Mouse (Mus musculus): ENCODE measurements around the gene Mapk1ip1l.
"Not testable (repeated sequence)": the region's sequence is repeated elsewhere in the genome, so short reads cannot be mapped to it uniquely, and the experiment has no call there.

Gene Mapk1ip1l

GRCm38 (mm10) chr14:47294136-47294535 lies 3.9 kb upstream of the Mapk1ip1l start:
- POLR2A ChIA-PET: interaction anchor here in 2 of 4 experiments (0.6 to 11.0 kb wide), 6 partner anchors 9 to 356 kb away, joined by 3 to 152 read pairs (median 10); partner anchors contain the start of genes Socs4 (in 2 of the 2) and Wdhd1 (in 2 of the 2)
- CTCF ChIA-PET: no interaction called here

- ChIA-PET POLR2A (interaction anchor here in 2 of 4 experiments (1.1 to 11.0 kb wide), 10 partner anchors 11 to 1638 kb away, joined by 3 to 152 read pairs (median 8); partner anchors contain the start of genes Socs4 (in 2 of the 2), Wdhd1 (in 2 of the 2), Ddhd1 (in 1 of the 2) and Lgals3 (in 1 of the 2)), CTCF (interaction anchor here in 1 of 4 experiments (0.6 kb wide), 1 partner anchor 146 kb away, joined by 3 read pairs; no protein-coding TSS in a partner anchor)
These were observed 1.8 kb upstream of the Mapk1ip1l start for GRCm38 (mm10) chr14:47296232-47296631.

- ChIA-PET CTCF (interaction anchor here (0.6 to 1.8 kb wide), 13 partner anchors 11 to 479 kb away, joined by 3 to 9 read pairs (median 5); partner anchors contain the start of genes Socs4 (in 2 of the 4) and Wdhd1 (in 2 of the 4)), POLR2A (interaction anchor here (0.6 to 11.0 kb wide), 66 partner anchors 8 to 1411 kb away, joined by 3 to 152 read pairs (median 4); partner anchors contain the start of genes Socs4 (in 4 of the 4), Wdhd1 (in 4 of the 4), Lgals3 (in 2 of the 4) and Dlgap5 (in 1 of the 4))
These were observed 334 bp downstream of the Mapk1ip1l start for GRCm38 (mm10) chr14:47298408-47298792.

- CTCF ChIA-PET: interaction anchor here (0.6 to 1.5 kb wide), 9 partner anchors 22 to 479 kb away, joined by 3 to 8 read pairs (median 4); partner anchors contain the start of genes Socs4 (in 2 of the 4) and Wdhd1 (in 2 of the 4)
- POLR2A ChIA-PET: interaction anchor here (0.6 to 11.0 kb wide), 63 partner anchors 8 to 274 kb away, joined by 3 to 152 read pairs (median 4); partner anchors contain the start of genes Socs4 (in 4 of the 4), Wdhd1 (in 4 of the 4), Lgals3 (in 2 of the 4) and Dlgap5 (in 1 of the 4)
These were observed 774 bp downstream of the Mapk1ip1l start for GRCm38 (mm10) chr14:47298819-47299261.

GRCm38 (mm10) chr14:47302885-47303680 lies 5.0 kb downstream of the Mapk1ip1l start:
- POLR2A ChIA-PET: interaction anchor here in 3 of 4 experiments (0.6 to 1.4 kb wide), 7 partner anchors 9 to 272 kb away, joined by 3 to 9 read pairs (median 3); partner anchors contain the start of genes Socs4 (in 1 of the 3) and Wdhd1 (in 1 of the 3)
- CTCF ChIA-PET: interaction anchor here in 1 of 4 experiments (0.6 kb wide), 1 partner anchor 265 kb away, joined by 3 read pairs; no protein-coding TSS in a partner anchor

- ChIA-PET POLR2A (interaction anchor here in 3 of 4 experiments (0.8 to 12.7 kb wide), 11 partner anchors 7 to 109 kb away, joined by 3 to 125 read pairs (median 6); partner anchors contain the start of genes Mapk1ip1l (in 2 of the 3), Socs4 (in 1 of the 3) and Wdhd1 (in 1 of the 3)), CTCF (interaction anchor here in 1 of 4 experiments (0.9 kb wide), 1 partner anchor 191 kb away, joined by 3 read pairs; no protein-coding TSS in a partner anchor)
These were observed 6.8 kb downstream of the Mapk1ip1l start for GRCm38 (mm10) chr14:47304814-47305405.

- ChIA-PET POLR2A (interaction anchor here (0.6 to 12.7 kb wide), 19 partner anchors 8 to 114 kb away, joined by 3 to 125 read pairs (median 4); partner anchors contain the start of genes Mapk1ip1l (in 2 of the 4), Socs4 (in 2 of the 4) and Wdhd1 (in 2 of the 4)), CTCF (no interaction called here)
These were observed 7.9 kb downstream of the Mapk1ip1l start for GRCm38 (mm10) chr14:47305933-47306332.

- POLR2A ChIA-PET: interaction anchor here in 2 of 4 experiments (0.6 to 12.7 kb wide), 8 partner anchors 10 to 218 kb away, joined by 3 to 125 read pairs (median 4); partner anchors contain the start of gene Mapk1ip1l (in 2 of the 2)
These were observed 9.6 kb downstream of the Mapk1ip1l start for GRCm38 (mm10) chr14:47307669-47308068.

GRCm38 (mm10) chr14:47309061-47309460 lies 11.0 kb downstream of the Mapk1ip1l start:
- ChIA-PET POLR2A (interaction anchor here in 2 of 4 experiments (0.7 to 12.7 kb wide), 6 partner anchors 9 to 45 kb away, joined by 3 to 125 read pairs (median 5); partner anchors contain the start of gene Mapk1ip1l (in 2 of the 2)), CTCF (interaction anchor here in 1 of 4 experiments (0.8 kb wide), 1 partner anchor 11 kb away, joined by 3 read pairs; the partner anchor contains the start of gene Mapk1ip1l)

More at GRCm38 (mm10) chr14:47307669-47308068, 9.6 kb downstream of the Mapk1ip1l start:
- CTCF ChIA-PET: no interaction called here

- ChIA-PET CTCF (no interaction called here), POLR2A (interaction anchor here in 3 of 4 experiments (0.9 to 12.7 kb wide), 5 partner anchors 8 to 44 kb away, joined by 3 to 125 read pairs (median 4); partner anchors contain the start of genes Mapk1ip1l (in 1 of the 3), Socs4 (in 1 of the 3) and Wdhd1 (in 1 of the 3))
These were observed 12.5 kb downstream of the Mapk1ip1l start for GRCm38 (mm10) chr14:47310342-47311181.

GRCm38 (mm10) chr14:47319362-47319761 lies 21.3 kb downstream of the Mapk1ip1l start:
- ChIA-PET CTCF (interaction anchor here in 1 of 4 experiments (0.6 kb wide), 1 partner anchor 250 kb away, joined by 5 read pairs; no protein-coding TSS in a partner anchor), POLR2A (interaction anchor here in 3 of 4 experiments (0.6 to 3.4 kb wide), 14 partner anchors 10 to 249 kb away, joined by 3 to 25 read pairs (median 4); partner anchors contain the start of genes Lgals3 (in 1 of the 3) and Mapk1ip1l (in 1 of the 3))

GRCm38 (mm10) chr14:47321581-47321980 lies 23.5 kb downstream of the Mapk1ip1l start:
- POLR2A ChIA-PET: interaction anchor here in 2 of 4 experiments (0.6 to 0.7 kb wide), 2 partner anchors 66 to 1805 kb away, joined by 3 to 4 read pairs; no protein-coding TSS in a partner anchor
- CTCF ChIA-PET: not testable (repeated sequence)

- CTCF ChIA-PET: interaction anchor here in 2 of 4 experiments (1.0 to 2.2 kb wide), 4 partner anchors 28 to 208 kb away, joined by 3 to 6 read pairs (median 4); no protein-coding TSS in a partner anchor
- POLR2A ChIA-PET: interaction anchor here in 2 of 4 experiments (0.7 to 3.2 kb wide), 12 partner anchors 11 to 99 kb away, joined by 3 to 11 read pairs (median 4); partner anchors contain the start of genes Dlgap5 (in 1 of the 2), Socs4 (in 1 of the 2) and Wdhd1 (in 1 of the 2)
These were observed 28.1 kb downstream of the Mapk1ip1l start for GRCm38 (mm10) chr14:47325965-47326761.

GRCm38 (mm10) chr14:47327347-47327746 lies 29.3 kb downstream of the Mapk1ip1l start:
- ChIA-PET POLR2A (interaction anchor here in 3 of 4 experiments (0.7 to 4.6 kb wide), 25 partner anchors 9 to 241 kb away, joined by 3 to 21 read pairs (median 5); partner anchors contain the start of genes Mapk1ip1l (in 2 of the 3), Dlgap5 (in 1 of the 3) and Lgals3 (in 1 of the 3)), CTCF (interaction anchor here in 3 of 4 experiments (0.7 to 2.4 kb wide), 5 partner anchors 15 to 69 kb away, joined by 3 to 8 read pairs (median 4); no protein-coding TSS in a partner anchor)

- POLR2A ChIA-PET: interaction anchor here in 3 of 4 experiments (0.6 to 5.9 kb wide), 19 partner anchors 17 to 216 kb away, joined by 3 to 35 read pairs (median 5); partner anchors contain the start of genes Lgals3 (in 1 of the 3), Mapk1ip1l (in 1 of the 3), Socs4 (in 1 of the 3) and Wdhd1 (in 1 of the 3)
- CTCF ChIA-PET: interaction anchor here in 3 of 4 experiments (0.8 to 2.9 kb wide), 3 partner anchors 10 to 64 kb away, joined by 3 to 12 read pairs (median 3); no protein-coding TSS in a partner anchor
These were observed 33.9 kb downstream of the Mapk1ip1l start for GRCm38 (mm10) chr14:47331920-47332319.

All from embryonic stem cell, embryonic (primary cell).